Mouse (Mus musculus) forebrain, embryonic 15.5 days (tissue): ENCODE measurements around the gene Casr. TPM values are rescaled to one million over a fixed set of nuclear protein-coding genes. Genes with fewer than 3 reads are reported as not detected.

Experiments
- ATAC-seq: fragments of 200-750 bp; cut with Nextera tagmentation; replicated peaks from 2 replicates; pipeline ENCODE4 v1.8.0; 2017; ENCODE audit warnings: mild to moderate bottlenecking, moderate TSS enrichment, moderate library complexity
- H3K27ac ChIP-seq: fragments of 300-500 bp; sonication (generic); replicated peaks from 2 replicates; pipeline ENCODE4 v1.5.1; 2015; ENCODE audit warnings: mild to moderate bottlenecking, inconsistent platforms
- H3K27me3 ChIP-seq: fragments of 300-500 bp; sonication (generic); 2 replicates; pipeline ENCODE4 v1.6.1; 2015; ENCODE audit warnings: inconsistent platforms
- H3K36me3 ChIP-seq: fragments of 300-500 bp; sonication (generic); 2 replicates; pipeline ENCODE4 v1.6.1; 2015; ENCODE audit warnings: mild to moderate bottlenecking, inconsistent platforms
- H3K4me1 ChIP-seq: fragments of 300-500 bp; sonication (generic); 2 replicates; pipeline ENCODE4 v1.6.1; 2015; ENCODE audit warnings: inconsistent platforms
- H3K4me2 ChIP-seq: fragments of 300-500 bp; sonication (generic); replicated peaks from 2 replicates; pipeline ENCODE4 v1.6.1; 2015; ENCODE audit warnings: mild to moderate bottlenecking, inconsistent platforms
- H3K4me3 ChIP-seq: fragments of 300-500 bp; sonication (generic); 2 replicates; pipeline ENCODE4 v1.5.1; 2015; ENCODE audit warnings: mild to moderate bottlenecking, inconsistent platforms
- H3K9ac ChIP-seq: fragments of 300-500 bp; sonication (generic); replicated peaks from 2 replicates; pipeline ENCODE4 v1.6.1; 2015; ENCODE audit warnings: mild to moderate bottlenecking, inconsistent platforms
- H3K9me3 ChIP-seq: fragments of 300-500 bp; sonication (generic); 2 replicates; pipeline ENCODE4 v1.6.1; 2016; ENCODE audit warnings: inconsistent platforms
- WGBS: fragments of 180-500 bp; shearing (Covaris S2); methylation state at CpG from one replicate; pipeline ENCODE4 v1.1.7; 2015; ENCODE audit warnings: mixed read lengths; 5-methylcytosine and 5-hydroxymethylcytosine counted together
- polyA plus RNA-seq: library from polyadenylated mRNA; unstranded; fragments of >200 nt; fragmentation: Nextera tagmentation; extraction: Ambion mirVana; gene quantifications from 2 replicates; pipeline ENCODE4 v1.2.1, GENCODE M21; 2015

Gene Casr
- polyA plus RNA-seq, 1 experiment from 2014 or later, result 0.04 TPM

GRCm38 (mm10) chr16:36467936-36468335 is 94.0 kb downstream of the Casr start:
- no peaks in the 10 kb centered on the region for H3K36me3 ChIP-seq
- no peaks in the 10 kb centered on the region for H3K27me3 ChIP-seq
- no peaks in the 10 kb centered on the region for H3K4me1 ChIP-seq
- no peak overlapping the region for H3K4me2 ChIP-seq
- H3K9ac ChIP-seq, result no peak overlapping the region
- 90% methylated on average over 2 of the region's 2 CpGs for WGBS
- no peak overlapping the region for H3K4me3 ChIP-seq
- no peak for ATAC-seq
- H3K9me3 ChIP-seq, result no peaks in the 10 kb centered on the region
- H3K27ac ChIP-seq, result no peak overlapping the region

GRCm38 (mm10) chr16:36465436-36465835 is 96.5 kb downstream of the Casr start:
- H3K4me3 ChIP-seq, result no peak overlapping the region
- H3K9ac ChIP-seq, result no peak overlapping the region
- H3K4me2 ChIP-seq, result no peak overlapping the region
- H3K9me3 ChIP-seq, result no peaks in the 10 kb centered on the region
- no peak overlapping the region for H3K27ac ChIP-seq
- no peaks in the 10 kb centered on the region for H3K36me3 ChIP-seq
- H3K4me1 ChIP-seq, result no peaks in the 10 kb centered on the region
- 95% methylated on average over 3 of the region's 3 CpGs for WGBS
- H3K27me3 ChIP-seq, result no peaks in the 10 kb centered on the region
- ATAC-seq, result no peak

- H3K27ac ChIP-seq, result no peak overlapping the region
- ATAC-seq, result no peak
- H3K27me3 ChIP-seq, result no peaks in the 10 kb centered on the region
- no peaks in the 10 kb centered on the region for H3K9me3 ChIP-seq
- WGBS, result 89% methylated on average over 4 of the region's 4 CpGs
- no peaks in the 10 kb centered on the region for H3K4me1 ChIP-seq
- no peaks in the 10 kb centered on the region for H3K36me3 ChIP-seq
- no peak overlapping the region for H3K4me2 ChIP-seq
- no peak overlapping the region for H3K4me3 ChIP-seq
- no peak overlapping the region for H3K9ac ChIP-seq
Observed at GRCm38 (mm10) chr16:36464076-36464475, 97.9 kb downstream of the Casr start.

DNA sequence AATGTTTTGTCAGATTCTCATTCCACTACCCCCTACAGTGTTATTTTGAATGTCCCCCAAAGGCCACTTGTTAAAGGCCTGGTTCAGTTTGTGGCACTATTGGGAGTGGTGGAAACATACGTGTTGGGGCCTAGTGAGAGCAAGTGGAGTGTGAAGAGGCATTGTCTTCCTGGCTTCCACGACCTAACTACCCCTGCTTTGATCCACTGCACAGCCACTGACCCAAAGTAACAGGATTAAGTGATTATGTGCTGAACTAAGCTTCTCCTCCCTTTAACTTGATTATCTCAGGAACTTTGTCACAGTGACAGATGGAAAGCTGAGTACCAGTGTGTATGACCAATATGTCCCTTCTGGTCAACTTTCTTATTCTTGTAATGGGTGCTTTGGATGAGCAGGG is 101.5 kb downstream of the Casr start:
- no peak for ATAC-seq
- Histone ChIP-seq H3K4me3 (no peak overlapping the region), H3K27me3 (no peaks in the 10 kb centered on the region), H3K9ac (no peak overlapping the region), H3K36me3 (no peaks in the 10 kb centered on the region), H3K4me2 (no peak overlapping the region), H3K9me3 (no peaks in the 10 kb centered on the region), H3K27ac (no peak overlapping the region), H3K4me1 (no peaks in the 10 kb centered on the region)
- 3% methylated on average over 2 of the region's 2 CpGs for whole genome bisulfite sequencing

DNA sequence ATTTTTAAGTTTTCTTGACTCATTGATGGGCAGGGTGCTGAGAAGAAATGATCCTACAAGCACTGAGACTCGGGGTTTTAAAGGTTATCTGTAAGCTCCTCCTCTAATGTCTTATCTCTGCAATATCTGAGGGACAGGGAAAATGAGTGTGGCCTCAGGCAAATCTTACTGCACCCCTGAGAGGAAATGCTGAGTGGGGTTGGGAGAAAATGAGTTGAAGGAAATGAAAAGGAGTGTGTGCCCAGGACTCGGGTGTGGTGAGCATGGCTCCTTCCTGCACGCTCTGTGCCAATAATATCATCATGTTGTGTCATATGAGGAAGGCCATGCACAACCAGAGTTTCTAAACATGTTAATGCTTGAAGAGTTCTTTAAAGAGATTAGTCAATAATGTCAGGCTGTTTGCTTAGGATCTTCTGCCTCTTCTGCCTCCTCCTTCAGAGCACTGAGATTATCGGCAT is 106.6 kb downstream of the Casr start, which contains the start of gene Stfa3:
Stfa3 (minus strand) TSS at position 51 of the 461 bp plus-strand sequence.
- H3K4me1 ChIP-seq, result no peaks in the 10 kb centered on the region
- no peak within 1 kb of the TSS for H3K4me2 ChIP-seq
- no peak for ATAC-seq
- H3K9ac ChIP-seq, result no peak within 1 kb of the TSS
- no peaks in the 10 kb centered on the region for H3K36me3 ChIP-seq
- H3K9me3 ChIP-seq, result no peaks in the 10 kb centered on the region
- 85% methylated on average over 4 of the region's 4 CpGs for WGBS
- H3K27me3 ChIP-seq, result no peaks in the 10 kb centered on the region
- H3K4me3 ChIP-seq, result no peak within 1 kb of the TSS
- H3K27ac ChIP-seq, result no peak within 1 kb of the TSS

Other genes starting within 250 kb of the Casr start
- gene BC117090, start 227.8 kb downstream of the Casr start, polyA plus RNA-seq, result not detected in 2 replicates
- gene BC100530, start 194.4 kb downstream of the Casr start, polyA plus RNA-seq, result 0.50 and 1.1 TPM in 2 replicates
- gene Stfa2, start 153.7 kb downstream of the Casr start, polyA plus RNA-seq, result not detected in 2 replicates
- gene Stfa3, start 106.7 kb downstream of the Casr start, polyA plus RNA-seq, result 0.54 TPM in 1 of 2 replicates, not detected in the other
- 1.1 and 1.6 TPM in 2 replicates for gene Cd86, start 103.9 kb upstream of the Casr start, polyA plus RNA-seq
- gene Ildr1, start 131.8 kb upstream of the Casr start, polyA plus RNA-seq, result 0.06 and 0.17 TPM in 2 replicates
- gene Slc15a2, start 222.8 kb upstream of the Casr start, polyA plus RNA-seq, result 13.2 and 13.9 TPM in 2 replicates